Mouse (Mus musculus): ENCODE data around the gene Rela. TPM values are rescaled to one million over a fixed set of nuclear protein-coding genes. Genes with fewer than 3 reads are reported as not detected.

Gene Rela
- polyA plus RNA-seq, 2 experiments from 2014 or later = 96.1 to 107 TPM

DNA sequence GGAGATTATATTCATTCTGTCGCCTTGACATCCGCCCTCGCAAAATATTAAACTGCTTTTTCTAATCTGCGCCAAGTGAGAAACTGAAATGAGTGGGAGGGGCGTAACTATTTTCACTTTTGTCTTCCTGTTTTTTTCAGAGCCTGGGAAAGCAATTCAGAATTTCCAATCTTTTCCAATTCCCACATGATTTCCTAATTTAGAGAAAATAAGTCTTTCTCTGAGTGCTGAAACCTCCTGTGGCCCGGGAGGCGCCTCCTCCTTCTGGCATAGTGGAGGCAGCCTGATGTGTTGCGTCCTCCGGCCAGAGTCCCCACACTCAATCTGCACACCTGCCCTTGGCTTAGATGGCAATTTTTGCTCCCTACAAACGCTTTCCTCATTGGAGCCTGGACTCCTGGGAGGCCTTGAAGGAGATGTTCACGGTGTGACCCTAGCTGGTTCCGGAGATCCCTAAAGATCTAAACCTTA lies 677 bp upstream of the Rela start:
- ATAC-seq = peak; percentile 5

DNA sequence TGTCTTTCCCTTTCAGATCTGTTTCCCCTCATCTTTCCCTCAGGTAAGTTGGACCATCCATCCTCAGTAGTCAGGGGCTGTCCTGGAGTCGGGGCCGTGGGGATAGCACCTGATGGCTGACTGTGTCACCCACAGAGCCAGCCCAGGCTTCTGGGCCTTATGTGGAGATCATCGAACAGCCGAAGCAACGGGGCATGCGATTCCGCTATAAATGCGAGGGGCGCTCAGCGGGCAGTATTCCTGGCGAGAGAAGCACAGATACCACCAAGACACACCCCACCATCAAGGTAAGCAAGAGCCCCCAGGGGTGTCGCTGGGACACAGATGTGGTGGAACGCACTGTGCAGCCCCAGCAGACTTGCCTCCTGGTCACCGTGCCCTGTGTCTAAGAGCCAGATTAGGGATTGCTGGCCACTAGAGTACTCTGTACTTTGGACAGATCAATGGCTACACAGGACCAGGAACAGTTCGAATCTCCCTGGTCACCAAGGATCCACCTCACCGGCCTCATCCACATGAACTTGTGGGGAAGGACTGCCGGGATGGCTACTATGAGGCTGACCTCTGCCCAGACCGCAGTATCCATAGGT lies 1.2 kb downstream of the Rela start:
- no peak for ATAC-seq

DNA sequence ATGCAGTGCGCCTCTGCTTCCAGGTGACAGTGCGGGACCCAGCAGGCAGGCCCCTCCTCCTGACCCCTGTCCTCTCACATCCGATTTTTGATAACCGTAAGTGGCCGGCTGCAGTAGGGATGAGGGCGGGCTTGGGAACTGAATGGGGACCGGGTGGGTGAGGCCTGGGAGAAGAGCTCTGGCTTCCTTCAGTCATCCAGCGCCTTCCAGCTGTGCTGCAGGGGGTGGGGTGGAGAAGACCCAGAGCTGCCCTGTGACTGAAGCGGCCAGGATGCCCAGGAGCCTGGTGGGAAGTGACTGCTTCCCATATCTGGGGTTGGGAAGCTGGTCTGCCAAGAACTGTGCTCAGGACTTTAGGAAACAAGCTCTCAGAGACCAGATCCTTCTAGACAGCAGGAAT lies 3.1 kb downstream of the Rela start:
- no peak for ATAC-seq

DNA sequence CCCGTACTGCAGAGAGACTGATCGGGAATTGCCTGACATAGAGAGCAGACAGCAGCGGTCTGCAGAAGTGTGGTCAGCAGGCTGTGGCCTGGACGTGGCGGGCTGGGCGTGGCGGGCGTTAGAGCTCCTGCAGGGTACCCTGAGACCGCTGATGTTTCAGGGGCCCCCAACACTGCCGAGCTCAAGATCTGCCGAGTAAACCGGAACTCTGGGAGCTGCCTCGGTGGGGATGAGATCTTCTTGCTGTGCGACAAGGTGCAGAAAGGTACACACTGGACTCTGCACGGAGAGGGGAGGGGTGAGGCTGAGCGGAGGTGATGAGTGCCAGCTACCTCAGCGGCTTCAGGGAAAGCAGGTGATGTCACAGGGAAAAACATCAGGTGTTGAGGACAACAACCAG lies 3.7 kb downstream of the Rela start:
- ATAC-seq = no peak

DNA sequence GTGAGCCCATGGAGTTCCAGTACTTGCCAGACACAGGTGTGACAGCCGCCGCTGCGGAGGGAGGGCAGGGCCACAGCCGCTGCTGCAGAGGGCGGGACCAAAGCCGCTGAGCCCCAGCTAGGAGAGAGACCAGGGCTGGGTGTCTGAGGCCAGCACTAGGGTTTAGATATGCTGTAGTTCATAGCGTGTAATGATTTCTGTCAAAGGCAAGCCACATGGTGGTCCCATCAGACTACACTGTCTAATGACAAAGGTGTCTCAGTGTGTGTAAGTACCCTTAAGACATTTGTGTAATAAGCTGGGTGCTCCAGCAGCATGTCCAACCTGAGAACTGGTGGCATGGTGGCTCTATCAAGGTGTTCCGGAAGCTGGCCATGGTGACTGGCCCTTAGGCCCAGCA lies 4.4 kb downstream of the Rela start:
- no peak for ATAC-seq

DNA sequence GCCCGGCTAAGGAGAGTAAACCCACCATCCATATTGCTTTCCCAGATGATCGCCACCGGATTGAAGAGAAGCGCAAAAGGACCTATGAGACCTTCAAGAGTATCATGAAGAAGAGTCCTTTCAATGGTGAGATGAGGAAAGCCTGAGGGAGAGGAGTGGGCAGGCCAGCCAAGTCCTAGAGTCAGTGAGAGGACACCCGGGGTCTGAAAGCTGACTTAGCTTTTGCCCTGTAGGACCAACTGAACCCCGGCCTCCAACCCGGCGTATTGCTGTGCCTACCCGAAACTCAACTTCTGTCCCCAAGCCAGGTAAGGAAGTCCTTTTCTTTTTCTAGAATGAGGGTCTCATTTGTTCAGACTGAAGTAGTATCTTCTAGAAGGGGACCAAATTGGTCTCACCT lies 8.0 kb downstream of the Rela start:
- ATAC-seq = no peak

DNA sequence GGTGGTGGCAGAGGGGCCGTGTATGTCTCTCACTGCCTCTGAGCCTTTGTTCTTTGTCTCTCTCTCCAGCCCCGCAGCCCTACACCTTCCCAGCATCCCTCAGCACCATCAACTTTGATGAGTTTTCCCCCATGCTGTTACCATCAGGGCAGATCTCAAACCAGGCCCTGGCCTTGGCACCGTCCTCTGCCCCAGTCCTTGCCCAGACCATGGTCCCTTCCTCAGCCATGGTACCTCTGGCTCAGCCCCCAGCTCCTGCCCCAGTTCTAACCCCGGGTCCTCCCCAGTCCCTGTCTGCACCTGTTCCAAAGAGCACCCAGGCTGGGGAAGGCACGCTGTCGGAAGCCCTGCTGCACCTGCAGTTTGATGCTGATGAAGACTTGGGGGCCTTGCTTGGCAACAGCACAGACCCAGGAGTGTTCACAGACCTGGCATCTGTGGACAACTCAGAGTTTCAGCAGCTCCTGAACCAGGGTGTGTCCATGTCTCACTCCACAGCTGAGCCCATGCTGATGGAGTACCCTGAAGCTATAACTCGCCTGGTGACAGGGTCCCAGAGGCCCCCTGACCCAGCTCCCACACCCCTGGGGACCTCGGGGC lies 9.5 kb downstream of the Rela start:
- no peak for ATAC-seq

DNA sequence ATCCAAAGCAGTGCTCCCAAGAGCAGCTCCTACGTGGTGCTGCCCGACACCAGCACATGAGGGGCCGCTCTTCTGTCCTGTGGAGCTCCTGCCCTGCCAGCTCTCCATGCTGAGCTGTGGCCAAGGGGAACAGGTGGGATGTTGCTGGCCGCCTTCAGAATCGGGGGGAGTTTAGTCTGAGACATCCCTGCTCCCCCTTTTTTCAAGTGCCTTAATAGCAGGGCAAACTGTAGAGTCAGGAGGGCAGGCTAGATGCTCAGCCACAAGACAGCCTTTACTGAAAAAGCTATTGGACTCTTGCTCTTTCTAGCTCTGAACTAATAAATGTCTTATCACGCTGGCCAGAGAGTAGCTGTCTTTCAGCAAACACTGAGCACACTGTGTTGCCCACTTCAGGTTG lies 10.5 kb downstream of the Rela start:
- ATAC-seq = no peak

DNA sequence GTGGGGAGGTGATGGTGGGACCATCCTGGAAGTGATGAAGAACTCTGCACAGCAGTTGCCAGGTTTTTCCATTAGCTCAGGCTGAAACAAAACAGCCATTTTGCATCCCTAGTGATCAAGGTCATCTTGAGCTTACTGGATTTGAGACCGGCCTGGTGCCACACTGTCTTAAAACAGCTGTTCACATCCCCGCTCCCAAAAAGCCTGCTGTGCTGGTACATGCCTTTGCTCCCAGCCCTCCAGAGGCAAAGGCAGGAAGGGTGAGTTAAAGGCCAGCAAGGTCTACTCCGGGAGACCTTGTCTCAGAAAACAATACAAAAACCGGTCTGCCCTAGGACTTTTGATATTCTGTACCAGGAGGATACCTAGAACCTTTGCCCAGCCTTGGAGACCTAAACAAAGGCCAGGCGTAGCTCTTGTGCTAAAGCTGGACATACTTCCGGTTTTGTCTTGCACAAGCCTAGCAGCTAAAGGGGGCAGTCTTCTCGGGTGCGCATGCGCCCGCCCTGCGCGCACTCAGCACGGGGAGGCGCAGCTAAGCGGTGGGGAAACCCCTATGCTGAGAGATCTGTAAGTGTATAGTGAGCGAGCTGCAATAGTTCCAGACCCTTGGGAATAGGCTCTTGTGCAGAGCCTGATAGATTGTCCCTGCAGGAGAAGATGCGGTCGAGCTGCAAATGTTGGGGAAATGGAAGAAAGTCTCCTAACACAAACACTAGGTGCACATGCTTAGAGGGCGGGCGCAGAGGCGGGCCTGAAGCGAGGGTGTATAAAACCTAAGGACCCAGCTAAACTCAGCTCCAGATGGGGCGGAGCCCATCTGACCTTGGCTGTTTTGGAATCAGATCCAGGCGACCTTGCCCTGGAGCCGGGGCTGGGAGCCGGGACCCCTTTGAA lies 11.4 kb downstream of the Rela start:
- peak; percentile 88 for ATAC-seq

DNA sequence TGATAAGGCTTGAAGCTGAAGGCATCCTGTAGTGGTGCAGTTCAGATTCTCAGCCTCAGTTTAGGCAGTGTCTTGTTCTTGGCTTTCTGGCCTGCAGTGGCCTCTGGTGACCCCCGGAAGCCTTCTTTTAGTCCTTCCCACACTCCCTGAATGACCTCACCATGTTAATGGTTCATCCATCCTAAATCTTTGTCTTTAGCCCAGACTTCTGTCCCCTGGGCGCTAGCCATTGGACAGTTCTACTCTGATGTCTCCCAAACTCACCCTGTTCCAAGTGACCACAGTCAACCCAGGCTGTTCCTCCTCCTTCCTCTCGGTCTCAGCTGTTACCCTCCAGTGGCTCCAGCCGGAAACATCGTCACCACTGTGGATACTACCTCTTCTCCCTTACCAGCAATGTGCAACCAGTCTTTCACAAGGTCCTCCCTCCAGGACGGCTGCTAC lies 12.0 kb downstream of the Rela start:
- peak; percentile 29 for ATAC-seq

DNA sequence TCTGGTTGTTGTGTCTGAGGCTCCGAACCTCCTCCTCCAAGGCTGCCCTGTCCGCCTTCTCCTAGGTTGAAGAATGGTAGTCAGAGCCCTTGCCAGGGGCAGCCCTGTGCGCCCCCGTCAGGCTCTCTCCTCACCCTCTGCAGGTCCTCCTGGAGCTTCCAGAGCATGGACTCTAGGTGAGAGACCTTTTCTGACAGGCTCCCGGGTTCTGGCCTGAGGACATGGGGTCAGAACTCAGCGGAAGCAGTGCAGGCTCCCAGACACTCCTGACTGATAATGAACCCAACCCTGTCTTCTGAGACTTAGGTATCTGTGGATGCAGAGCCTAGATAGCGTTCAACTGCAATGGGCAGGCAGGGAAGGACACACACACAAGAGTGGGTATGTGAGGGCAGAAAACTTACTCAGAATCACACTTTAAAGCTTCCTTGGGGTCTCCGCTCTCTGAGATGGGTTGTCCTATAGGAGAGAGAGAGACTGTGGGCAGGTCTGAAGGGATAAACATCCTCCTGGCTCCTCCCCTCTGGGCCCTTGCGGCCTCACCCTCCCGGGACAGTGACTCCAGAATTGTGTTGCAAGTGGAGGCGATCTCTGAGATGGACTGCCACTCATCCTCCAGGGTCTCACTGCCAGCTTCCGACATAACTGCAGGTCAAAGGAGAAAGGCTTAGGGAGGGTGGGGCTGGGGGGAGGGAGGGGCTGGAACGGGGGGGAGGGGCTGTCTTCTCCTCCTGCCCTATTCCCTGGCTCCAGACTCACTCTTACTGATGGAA lies 14.4 kb downstream of the Rela start:
- ATAC-seq = no peak

DNA sequence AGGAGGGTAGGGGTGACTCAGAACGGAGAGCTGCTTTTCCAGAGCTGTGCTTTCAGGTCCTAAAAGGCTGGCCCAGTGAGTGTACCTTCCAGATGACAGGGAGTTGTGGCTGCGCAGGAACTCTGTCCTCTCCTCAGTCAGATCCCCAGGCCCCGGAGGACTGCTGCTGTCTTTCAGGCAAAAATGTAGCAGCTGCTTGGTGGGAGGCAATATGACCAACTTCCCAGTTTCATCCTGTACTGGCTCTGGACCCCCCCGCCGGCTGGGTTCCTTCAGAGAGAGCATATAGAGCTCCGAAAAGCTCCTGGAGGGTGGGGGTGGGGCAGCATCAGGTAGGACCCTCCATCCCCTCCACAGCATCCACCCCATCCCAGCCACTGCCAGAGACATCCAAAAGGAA lies 15.3 kb downstream of the Rela start:
- no peak for ATAC-seq

DNA sequence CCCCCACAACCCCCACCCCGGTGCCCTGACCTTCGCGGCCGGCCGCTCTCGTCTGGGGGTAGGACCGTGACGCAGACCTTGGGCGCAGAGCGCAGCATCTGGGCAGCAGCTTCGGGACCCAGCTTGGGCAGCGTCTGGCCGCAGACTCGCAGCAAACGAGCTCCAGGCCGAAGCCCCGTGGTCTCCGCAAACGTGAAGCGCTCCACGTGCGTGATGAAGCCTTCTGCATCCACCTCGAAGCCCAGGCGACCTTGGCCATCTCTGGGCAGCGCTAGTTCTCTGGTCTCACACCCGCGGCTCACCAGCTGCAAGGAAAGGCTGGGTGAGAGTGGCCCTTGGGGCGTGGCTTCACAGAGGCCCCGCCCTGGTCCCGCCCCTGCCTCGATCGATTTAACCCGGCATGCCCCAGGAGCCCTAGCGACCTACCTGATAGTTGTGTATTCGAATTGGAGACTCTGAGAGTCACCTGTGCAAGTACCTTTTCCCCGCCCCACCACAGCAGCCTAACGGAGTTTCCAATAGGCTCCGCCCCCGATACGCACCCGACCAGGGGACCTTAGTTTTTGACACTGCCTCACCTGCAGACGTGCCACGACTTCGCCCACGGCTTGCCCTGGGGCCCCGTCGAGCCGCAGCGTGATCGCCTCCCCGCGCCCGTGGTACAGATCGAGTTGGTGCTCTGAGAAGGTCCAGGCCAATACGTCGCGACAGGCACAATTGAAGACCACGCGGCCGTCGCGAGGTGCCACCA lies 16.9 kb downstream of the Rela start:
- no peak for ATAC-seq

DNA sequence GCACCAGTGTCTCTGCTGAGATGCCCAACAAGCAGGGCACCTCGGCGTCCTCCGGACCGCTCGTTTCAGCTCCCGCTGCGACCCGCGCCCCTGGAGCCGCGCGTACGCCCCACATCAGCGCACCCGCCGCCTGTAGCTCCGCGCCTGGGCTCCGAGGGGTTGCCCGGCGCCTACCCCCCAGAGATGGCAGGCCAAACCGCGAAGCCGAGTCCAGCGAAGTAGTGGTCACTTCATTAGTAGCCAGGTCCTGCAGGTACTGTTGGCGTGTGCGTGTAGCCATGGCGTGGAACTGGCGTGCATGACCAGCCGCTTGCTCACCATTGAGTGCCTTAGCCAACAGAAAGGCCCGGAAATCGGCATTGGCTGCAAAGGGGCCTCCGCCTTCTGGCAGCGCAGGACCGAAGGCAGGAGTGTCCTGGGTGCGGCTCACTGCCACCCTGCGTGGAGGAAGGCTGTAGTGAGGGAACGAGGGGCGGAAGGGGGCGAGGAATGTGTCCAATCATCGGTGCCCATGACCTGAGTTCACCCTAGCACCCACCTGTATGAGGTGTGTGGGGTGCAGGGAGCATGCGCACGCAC lies 17.5 kb downstream of the Rela start:
- ATAC-seq = no peak

DNA sequence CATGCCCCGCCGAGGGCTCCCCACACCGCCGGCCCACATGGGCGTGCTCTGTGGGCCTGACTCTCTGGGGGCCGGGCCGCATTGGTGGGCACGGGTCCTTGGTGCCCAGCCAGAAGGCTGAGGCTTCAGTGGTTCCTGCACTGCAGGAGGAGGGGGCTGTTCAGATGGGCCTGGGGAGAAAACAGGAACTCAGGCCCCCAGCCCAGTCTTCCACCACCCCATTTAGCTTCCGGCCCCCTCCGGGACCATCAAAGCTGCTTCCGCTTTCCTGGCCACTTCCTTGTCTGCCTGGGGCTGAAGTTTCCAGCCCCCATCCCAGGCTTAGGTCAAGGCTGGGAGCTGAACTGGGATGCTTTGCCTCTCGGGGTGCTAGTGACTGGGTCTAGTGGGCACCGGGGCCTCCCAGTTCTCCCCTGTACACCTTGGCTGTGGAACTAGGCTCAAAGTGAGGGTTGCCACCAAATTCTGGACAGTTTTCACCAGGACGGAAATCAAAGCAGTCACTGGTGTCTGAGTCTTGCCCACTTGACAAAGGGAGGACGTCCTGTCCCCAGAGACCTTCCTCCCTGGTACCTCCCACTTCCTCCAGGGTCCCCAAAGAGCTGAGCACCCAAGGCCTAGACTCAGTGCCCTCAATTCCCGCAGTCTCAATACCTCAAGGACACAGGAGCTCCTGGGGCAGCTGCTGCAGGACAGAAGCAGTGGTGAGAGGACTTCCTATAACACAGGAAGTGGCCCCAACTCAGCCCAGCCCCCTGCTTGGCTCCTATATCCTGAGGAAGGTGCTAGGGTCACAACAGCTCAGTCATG lies 23.9 kb downstream of the Rela start:
- peak; percentile 16 for ATAC-seq

DNA sequence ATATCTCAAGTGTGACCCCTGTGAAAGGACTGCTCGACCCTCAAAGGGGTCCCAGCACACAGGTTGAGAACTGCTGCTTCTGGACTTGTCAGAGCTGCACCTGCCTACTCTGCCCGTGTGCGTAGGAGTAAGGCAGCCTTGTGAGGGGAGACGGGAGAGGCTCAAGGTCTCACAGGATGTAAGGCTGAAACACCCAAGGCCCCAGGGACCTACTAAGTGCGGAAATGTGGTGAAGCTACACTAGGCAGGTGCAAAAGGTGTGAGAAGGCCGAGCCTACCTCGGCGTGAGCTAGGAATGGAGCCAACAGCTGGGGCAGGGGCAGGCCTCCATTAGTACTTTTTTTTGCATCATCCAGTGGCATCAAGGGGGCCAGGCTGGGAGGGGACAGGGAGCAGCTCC lies 25.0 kb downstream of the Rela start:
- ATAC-seq = peak; percentile 66

DNA sequence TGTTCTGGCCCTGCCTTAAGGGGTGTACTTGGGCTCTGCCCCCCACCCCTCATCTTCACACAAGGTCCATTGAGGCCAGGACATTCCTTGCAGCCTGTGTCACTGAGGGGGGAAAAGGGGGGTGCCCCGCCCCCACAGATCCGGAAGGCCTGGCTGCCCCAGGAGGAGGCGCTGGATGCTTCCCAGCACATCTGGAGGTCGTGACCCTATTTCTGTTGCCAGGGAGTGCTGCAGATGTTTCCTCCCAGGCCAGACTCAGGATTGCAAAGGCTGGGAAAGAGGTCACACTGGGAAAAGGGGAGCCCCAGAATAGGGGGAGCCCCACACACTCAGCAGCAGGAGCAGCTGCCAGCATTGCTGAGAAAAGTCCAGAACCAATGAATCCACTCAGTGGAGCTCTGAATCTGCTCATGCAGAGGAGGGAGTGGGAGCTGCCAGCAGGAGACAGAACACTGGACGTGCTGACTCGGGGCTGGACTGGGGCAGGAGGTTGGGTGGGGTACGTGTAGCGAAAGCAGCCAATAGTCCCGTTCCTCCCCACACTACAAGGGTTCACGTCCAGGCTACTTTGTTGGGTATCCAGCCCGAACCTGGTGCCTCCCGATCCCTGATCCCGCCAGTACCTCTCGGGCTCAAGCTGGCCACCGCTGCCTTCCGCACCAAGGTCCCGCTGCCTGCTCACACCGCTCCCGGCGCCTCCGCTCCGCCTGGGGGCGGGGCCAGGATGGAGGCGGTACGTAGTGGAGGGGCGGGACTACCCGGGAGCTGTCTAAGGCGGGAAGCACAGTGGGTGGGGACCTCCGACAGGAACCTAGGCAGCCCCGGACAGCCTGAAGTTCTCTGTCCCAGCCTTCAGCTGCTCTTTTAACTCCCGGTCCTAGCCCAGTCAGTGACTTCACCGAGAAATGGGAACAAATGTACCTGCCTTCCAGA lies 26.0 kb downstream of the Rela start, which contains the start of gene Sipa1:
TSS of gene Sipa1 (minus strand) at position 727 of the 933 bp plus-strand sequence.
- peak; percentile 73 for ATAC-seq

DNA sequence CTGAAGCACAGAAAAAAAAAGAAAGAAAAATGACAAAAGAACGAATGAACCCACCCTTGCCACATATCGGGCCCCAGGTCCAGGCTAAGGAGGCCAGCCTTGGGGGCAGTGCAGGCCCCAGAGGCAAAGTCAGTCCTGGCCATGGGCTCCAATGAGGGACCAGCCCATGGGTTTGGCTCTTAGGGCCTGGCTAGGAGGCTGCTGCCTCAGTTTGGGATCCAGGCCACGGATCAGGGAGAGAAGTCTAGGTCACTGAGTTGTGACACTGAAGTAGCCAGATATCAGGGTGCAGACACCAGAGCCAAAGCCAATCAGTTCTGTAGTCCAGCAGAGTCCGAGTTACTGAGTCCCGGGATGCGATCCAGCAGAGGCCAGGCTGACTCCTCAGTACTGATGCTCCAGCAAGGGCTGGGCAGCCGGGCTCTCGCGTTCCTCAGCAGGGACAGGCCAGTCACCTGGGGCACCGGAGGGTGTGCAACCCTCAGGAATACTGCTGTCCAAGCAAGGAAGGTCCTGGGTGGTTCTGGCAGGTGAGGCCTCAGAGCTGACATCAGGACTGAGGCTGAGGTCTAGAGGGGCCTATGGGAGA lies 27.5 kb downstream of the Rela start:
- ATAC-seq = no peak

DNA sequence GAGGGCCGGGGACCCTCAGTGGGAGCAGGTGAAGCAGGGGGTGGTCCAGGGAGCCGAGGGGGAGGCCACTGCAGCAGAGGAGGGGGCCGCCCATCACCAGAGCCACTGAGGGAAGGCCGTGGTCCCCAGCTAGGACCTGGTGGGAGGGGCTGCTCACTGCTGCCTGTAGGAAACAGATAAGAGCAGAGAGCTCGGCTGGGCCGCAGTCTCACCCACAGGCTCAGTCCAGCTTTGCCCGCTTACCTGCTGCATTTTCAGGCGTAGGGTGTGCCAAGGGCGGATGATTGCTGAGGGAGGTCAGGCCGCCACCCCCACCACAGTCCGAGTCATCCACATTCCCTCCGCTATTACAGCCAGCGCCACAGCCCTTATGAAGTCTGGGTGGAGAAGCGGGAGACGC lies 28.2 kb downstream of the Rela start:
- ATAC-seq = no peak

Measured in activated CD4-positive, CD25-positive, alpha-beta regulatory T cell, adult 4 months (primary cell).